Mouse (Mus musculus) right cerebral cortex, postnatal 14 days (tissue): ENCODE measurements around the gene Patj.
"Not testable (repeated sequence)": the region's sequence is repeated elsewhere in the genome, so short reads cannot be mapped to it uniquely, and the experiment has no call there.

Source experiments
- DNase-seq: peaks from one replicate; pipeline ENCODE4 v3.0.0; 2022

Gene Patj

DNA sequence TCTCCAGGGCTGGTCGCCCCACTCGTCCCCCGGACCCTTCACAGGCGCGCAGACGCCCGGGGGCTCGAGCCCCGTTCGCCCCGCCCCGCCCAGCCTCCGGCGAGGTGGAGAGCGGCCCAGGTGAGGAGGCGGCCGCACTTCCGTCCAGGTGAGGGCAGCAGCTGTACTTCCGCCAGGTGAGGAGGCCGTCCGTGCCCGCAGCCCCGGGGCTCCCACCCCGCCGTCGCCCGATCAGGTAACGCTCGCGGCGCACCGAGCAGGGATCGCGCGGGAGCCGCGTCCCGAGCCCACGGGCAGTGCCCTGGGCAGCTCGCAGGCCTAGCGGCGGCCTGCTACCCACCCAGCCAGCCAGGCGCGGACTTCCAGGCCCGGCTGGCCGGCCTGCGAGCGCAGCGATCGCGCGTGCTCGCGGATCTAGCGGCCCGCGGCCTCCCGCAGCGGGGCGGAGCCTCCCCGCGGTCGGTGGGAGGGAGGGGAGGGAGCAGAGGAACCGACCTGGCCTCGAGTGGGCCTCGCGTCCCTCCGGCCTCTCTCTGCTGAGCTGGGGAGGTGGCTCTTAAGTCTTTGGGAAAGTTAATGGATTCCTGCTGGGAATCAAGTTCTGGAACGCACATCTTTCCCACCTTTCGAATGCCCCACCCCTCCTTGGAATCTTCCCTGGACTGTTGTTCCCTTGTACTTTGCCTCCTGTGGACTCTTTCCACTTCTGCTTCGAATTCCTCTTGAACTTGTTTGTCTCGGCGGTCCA is at the start of gene Patj:
Gene Patj (plus strand): TSS at position 96 of the 748 bp plus-strand sequence.
- DNase-seq, result peak; percentile 58

DNA sequence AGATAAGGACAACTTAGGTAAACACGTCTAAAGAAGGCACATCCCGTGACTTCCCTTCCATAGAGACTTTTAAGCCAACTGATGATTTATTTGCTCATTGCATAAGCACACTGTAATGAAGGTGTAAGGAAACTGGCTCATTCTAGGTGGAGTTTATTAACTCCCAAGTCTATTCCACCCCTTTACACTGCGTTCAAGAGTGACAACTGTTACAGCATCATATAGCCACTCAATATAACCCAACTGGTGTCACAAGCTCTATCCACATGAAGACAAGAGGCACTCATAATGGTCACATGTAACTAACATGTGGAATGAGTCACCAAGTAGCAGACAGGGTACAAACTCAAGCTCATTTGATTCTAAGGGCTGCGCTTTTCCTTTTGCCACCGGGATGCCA is 47.0 kb upstream of the Patj start:
- DNase-seq, result no peak

DNA sequence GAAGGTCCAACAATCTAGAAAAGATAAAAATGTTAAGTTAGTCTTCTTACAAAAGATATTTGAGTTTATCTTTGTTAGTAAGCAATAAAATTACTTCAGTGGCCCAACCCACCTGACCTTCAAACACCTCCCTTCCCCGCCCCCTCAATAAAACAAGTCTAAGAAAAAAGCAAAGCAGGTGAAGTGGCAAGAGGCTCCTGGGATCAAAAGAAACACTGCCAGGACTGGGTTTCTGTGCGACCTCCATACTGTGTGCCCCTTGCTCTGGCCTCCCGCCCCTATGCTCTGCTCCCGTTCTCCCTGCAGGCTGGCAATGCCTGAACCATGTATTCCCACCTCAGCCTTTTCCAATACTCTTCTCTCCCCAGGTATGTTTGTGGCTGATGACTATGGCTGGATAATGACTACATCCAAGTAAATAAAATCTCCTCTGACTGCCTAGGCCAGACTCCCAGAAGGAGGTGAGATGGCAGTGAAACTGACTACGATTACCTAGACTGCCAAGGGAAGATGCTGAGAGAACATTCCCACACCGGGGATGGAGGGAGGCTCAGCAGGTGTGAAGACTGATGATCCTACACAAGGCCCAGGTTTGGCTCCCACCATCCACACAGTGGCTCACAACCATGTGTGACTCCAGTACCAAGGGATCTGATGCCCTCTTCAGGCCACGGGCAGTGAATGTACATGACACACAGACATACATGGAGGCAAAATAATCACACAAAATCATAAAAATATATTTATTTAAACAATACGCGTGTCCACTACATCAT is 37.4 kb upstream of the Patj start:
- no peak for DNase-seq

DNA sequence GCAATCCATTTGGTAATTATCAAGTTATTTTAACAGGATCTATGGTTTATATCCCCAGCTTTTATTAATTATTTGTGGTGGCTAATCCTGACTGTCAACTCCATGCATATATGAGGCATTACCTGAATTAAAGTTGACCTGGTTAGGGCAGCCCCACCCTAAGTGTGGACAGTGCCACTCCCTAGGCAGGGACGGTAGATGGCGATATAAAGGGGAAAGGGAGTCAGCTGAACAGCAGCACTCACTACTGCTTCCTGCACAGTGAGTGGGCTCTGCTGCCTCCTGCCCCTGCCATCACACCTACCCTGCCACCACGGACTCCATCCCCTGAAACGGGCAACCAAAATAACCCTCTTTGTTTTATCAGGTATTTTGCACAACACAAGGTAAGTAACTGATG is 20.2 kb upstream of the Patj start:
- no peak for DNase-seq

DNA sequence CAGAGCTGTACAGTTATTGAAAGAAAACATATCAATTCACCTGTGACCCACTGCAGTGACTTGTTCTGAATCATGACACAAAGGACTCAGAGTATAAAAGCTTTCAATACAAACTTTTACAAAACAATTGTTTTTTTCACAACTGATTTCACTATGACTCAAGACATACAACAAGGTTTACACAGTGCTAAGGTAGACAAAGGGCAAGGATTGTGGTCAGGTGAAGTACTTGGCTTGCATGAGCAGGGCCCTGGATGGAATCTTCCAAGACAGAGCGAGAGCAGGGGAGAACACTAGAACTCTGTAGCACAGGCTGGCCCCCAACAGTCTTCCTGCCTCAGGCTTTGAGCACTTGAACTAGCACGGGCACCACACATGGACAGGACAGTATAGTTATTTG is 18.6 kb upstream of the Patj start:
- DNase-seq, result no peak

DNA sequence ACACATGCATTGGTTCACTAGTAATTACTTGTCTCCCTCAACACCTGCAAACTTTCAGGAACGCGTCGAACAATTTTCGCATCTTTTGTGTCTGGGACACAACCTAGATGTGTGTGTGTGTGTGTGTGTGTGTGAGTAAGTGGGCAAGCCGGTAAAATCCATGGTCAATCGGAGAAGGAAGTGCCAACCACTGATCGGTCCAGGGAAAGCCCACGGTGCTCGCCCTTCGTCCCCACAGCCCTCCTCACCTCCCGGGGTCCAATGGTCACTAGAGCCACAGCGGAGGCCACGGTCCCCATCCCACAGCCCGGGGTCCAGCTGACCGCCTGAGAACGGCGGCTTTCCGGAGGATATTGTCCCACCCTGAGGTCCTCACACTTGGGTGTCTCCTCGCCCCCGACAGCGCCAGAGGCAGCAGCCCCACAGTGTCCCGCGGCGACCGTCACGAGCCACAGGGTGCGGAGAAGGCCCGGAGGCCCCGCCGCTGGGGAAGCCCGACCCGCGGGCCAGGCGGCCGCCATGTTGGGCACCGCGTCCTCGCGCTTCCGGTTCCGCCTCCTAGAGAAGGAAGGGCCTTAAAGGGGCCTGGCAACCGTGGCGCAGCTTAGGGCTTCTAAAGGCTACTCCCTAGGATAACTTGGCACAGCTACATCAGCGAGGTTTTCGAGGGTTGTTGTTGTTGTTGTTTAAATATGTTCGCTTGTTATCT is 12.7 kb upstream of the Patj start, which contains the start of gene Tm2d1:
Gene Tm2d1 (minus strand): TSS at position 591 of the 709 bp plus-strand sequence.
- DNase-seq, result peak; percentile 82

DNA sequence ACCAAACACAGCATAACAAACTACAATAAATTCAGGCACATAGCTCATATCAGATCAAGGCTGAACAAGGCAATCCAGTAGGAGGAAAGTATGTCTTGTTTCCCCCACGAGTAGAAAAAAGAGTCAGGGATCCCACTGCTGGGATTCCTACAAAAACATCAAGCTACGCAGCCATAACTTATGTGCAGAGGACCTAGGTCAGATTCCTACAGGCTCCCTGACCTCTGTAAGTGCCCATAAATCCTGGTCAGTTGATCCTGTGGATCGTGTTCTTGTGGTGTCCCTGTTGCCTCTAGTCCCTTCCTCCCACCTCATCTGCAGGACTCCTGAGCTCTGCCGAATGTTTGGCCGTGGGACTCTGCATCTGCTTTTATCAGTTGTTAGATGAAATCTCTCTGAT is 10.5 kb upstream of the Patj start:
- DNase-seq, result no peak

DNA sequence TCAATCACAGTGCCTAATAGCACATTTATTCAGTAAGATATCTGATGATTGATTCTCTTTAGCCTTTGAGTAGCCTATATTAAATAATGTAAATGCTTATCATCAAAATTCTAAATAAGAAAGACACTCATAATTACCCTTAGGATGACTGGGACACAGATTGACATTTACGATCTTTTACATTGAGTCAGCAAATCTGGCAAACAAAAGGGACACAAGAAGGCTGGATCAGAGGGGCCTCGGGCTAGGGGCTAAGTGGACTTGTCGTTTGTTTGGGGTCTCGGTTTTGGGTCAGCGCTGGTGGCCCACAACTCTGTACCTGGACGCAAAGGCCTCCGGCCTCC is 267 bp upstream of the Patj start:
- DNase-seq, result no peak

DNA sequence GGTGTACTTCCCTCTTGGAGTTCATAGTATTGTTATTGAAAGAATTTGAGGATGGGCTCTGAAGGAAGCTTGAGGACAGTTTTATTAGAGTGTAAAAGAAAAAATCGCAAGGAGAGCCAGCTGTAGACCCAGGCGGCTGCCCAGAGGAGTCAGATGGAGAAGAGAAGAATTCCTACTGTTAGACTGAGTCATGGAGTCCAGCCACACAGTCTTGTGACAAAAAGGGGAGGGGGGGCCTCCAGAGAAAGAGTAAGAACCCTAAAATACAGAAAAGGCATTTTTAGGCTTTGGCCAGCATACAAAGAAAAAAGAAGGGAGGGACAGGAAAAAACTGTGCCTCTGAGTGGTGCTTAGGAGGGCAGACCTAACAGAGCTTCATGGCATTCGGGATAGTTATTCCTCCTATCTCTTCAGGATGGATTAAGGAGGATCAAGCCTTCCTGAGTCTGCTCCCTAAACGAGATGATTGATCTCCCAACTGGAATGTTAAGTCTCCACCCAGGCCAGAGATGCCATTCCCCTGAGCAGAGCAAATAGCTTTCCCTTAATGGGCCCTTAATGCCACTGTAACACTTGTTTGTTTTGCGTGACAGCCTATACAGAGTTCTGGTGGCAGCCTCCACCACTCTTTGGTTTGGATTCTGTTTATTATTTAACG is 5.5 kb downstream of the Patj start:
- DNase-seq, result no peak

DNA sequence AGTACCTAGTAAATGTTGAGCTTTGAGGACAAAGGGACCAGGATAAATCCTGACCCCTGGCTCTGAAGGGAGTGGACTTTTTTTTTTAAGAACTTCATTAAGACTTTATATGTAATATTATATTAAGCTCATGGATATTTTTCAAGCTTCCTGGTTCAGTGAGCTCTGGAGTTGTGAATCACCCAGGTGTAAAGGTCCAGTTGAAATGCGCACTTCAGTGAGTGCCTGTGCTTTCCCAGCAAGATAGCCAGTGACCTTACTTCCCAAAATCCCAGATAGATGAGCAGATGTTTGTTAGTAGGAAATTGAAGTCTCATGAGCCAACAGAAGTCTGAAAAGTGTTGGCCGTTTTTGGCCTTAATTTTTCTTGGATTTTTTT is 6.0 kb downstream of the Patj start:
- DNase-seq, result no peak

DNA sequence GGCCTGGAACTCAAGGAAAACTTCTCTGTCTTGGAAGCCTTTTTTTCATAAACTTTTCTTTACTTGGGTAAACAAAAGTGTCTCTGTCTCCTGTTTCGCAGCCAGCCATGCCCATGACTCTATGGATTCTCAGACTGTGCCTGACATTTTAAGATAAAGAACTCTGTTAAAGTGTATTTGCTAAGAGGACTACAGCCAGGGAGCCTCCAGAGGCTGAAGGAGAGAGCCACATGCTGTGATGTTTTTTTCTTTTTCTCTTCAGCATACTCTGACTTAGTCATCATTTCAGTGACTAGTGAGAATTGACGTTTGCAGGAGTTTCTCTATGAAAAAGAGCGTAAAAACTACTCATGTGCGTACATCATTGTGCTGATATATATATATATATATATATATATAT is 7.9 kb downstream of the Patj start:
- DNase-seq, result no peak

DNA sequence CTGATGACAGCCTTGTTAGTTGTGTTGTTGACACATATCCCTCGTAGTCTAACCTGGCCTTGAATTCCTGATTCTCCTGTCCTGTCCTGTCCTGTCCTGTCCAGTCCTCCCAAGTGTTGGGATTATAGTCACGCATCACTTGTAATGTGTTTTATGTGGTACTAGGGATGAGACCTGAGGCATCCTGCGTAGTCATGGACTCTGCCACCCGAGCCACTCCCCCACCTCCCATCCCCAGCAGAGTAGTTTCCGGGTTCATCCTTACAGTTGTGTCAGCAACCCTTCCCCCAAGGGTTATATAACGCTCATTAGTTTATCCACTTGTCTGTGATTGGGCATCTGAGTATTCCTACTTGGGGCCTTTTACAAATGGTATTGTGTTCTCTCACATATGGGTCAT is 8.8 kb downstream of the Patj start:
- DNase-seq, result no peak

DNA sequence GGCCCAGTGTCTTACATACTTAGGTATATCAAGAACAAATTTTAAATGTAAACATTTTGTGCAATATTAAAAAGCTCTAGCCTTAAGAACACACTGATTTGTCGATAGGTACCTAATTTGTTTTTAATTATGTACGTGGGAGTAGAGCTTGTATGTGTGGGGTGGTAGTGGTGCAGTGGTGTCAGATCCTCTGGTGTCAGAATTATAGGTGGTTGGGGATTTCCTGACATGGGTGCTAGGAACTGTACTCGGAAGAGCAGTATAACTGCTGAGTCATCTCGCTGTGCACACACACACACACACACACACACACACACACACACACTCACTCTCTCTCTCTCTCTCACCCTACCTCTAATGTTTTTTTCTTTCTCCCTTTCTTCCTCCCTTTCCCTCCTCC is 12.9 kb downstream of the Patj start:
- no peak for DNase-seq

DNA sequence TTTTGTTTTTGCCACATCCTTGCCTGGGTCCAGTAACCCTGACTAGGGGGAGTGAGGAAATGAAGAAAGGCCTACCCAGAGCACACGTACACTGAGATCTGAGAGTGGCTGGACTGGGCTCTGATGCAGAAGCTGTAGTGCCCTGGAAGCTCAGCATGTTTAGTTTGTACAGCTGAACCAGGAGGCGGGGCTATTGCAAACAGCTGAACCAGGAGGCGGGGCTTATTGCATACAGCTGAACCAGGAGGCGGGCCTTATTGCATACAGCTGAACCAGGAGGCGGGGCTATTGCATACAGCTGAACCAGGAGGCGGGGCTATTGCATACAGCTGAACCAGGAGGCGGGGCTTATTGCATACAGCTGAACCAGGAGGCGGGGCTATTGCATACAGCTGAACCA is 19.6 kb downstream of the Patj start:
- not testable (repeated sequence) for DNase-seq

DNA sequence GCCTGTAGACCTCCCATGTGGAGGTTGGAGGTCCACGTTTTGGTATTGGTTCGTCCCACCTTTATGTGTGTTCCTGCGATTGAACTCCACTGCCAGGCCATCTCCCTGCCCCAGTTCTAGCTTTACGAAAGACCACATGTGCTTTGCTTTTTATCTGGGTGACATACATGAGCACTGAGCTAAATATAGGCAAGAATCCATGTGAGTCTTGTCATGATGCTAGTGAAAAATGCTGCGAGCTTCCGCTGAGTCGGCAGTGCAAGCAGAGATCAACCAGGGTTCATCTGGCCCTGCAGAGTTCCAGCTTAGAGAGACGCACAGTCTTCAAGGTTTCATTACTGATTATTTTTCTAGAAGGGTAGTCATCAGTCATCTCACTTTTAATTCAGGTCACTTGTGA is 32.8 kb downstream of the Patj start:
- no peak for DNase-seq

DNA sequence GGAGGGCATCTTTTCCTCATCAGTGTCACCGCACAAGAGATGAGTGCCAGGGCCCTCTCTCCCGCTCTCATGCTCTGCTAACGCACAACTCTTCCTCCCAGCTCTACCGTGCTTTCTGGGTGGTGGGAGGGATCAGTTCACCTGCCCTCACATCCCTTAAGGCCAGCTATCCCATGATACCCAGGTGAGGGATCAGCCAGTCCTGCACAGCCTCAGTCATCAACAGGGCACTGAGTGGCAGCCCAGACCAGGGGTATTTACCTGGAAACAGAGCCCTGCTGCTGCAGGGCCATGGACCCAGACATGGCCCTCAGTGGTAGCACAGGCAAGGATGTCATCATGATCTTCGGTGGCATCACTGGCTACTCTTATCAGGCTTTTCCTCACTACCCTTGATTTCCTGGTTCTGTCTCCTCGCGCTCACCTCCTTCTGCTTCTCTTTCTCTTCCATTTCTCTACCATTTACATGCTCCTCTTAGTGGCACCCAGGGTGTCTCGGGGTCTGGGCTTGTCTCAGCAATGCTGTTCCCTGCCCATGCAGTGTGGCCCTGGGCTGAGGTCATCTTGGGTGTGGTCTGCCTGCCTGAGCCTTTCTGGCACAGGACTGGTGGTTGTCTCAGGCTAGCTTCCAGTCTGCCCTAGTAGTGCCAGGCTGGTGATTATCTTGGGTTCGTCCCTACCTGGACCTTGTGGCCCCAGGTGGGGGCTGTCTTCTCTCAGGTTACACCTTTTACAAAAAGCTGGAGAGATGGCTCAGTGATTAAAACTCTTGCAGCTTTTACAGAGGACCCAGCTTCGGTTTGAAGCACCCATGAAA is 40.3 kb downstream of the Patj start:
- no peak for DNase-seq

DNA sequence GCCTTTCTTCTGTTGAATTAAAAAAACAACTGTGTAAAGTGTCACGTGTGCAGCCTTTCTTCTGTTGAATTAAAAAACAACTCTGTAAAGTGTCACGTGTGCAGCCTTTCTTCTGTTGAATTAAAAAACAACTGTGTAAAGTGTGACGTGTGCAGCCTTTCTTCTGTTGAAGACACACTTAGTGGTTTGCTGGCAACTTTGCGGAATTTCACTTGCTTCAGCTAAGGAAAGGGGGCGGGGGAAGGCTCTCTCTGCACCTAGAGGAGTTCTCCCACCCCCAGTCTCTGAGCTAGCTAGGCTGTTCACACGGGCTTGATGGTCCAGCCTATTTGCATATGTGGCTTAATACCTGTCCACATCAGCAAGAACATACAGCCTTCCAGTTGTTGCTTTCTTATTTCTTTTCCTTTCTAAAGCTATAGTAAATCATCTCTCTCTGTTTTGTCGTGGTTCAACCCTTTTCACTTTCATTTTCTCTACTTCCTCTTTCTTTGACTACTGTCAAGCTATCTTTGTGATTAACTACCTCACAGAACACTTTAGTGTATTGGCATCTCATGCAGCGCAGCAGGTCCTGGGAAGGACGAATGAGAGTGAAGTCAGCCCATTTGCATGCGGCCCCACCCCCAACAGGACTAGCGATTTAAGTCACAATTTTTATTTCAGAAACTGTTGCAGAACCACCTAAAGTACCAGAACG is 41.2 kb downstream of the Patj start:
- DNase-seq, result no peak

DNA sequence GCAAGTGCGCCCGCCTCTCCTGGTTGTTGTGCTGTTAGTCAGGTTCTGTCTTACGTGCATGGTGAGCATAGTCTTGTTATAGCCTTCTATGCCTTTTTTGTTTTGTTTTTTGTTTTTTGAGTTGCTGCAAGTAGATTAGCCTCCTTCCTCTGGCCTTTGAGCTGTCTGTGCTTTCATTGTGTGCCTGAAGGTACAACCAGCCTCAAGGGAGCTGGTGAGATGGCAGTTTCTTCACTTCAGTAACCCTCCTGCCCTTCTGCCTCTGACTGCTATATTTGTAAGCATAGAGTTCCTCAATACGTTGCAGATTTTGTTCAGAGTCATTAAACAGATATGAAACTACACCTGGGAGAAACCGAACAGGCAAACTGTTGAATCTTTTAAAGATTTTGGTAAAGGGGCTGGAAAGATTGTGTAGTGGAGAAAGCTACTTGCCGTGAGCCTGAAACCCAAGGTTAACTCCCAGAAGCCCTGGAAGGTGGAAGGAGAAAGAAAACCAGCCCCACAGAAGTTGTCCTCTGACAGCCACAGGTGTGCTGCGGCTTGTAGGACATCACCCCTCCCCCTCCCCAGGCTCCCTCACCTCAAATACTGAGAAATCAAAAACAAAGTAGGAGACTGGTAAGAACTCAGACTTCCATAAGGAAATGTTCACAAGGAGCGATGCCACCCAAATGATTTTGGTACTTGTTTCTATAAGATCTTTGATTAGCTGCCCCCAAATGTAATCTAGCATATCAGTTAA is 43.8 kb downstream of the Patj start:
- DNase-seq, result no peak

DNA sequence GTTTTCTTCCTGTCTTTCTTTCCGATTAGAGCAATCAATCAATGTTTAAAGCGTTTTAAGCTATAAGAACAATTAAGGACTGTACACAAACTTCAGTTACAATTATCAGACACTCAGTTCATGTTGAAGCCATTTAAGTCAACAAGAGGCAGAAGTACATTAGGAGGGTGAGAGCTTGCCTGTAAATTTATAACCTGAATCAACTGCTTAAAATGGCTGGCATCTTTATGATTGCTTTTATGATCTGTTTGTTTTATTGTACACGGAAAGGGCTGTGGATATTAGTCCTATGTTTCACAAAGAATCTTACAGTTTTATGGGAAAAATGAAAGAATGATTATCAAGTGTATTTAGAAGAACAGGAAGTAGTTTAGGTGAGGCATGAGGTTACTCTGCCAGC is 45.7 kb downstream of the Patj start:
- no peak for DNase-seq

DNA sequence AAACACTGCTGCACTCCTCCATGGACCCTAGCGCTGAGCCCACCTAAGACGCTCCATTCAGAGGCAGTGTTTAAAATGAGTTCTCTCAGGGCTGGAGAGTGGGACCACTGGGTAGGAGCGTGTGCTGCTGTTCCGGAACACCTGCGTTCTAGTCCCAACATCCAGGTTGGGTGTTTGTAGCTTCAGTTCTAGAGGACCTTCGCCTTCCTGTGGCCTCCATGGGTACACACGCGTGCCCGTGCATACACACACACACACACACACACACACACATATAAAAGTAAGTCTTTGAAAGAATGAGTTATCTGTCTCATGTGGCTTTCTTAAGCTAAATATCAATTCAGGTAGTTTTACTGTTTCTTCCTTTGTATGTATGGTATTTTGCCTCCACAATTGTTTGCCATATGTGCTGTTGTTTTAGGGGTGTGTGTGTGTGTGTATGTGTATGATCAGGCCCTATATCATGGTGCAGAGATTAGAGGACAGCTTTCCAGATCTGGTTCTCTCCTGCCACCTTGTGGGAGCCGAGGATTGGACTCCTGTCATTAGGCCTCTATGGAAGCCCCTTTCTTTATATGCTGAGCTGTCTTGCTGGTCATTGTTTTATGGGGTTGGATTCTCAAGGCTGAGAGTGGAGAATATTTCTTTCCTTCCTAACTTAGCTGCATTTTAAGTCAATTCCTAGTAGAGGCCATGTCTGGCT is 49.0 kb downstream of the Patj start:
- DNase-seq, result peak; percentile 73
